Mouse (Mus musculus) T-helper 2 cell (primary cell): ENCODE results near the gene Dennd2a.
"Not testable (repeated sequence)": the region's sequence is repeated elsewhere in the genome, so short reads cannot be mapped to it uniquely, and the experiment has no call there.

Experiments used
- in situ Hi-C: fragments of 300-600 bp; cut with MboI, MseI; formaldehyde crosslinking; loops from one replicate; pipeline ENCODE4 v1.15.1; 2025; ENCODE audit warnings: high pct_unique_total_duplicates

The Dennd2a gene

GRCm38 (mm10) chr6:39420867-39421266, 136.8 kb downstream of the Dennd2a start:
- in situ Hi-C loops, result no loop called here

- in situ Hi-C loops, result no loop called here
Measured at GRCm38 (mm10) chr6:39419851-39420721, 137.6 kb downstream of the Dennd2a start, which contains the start of gene Mkrn1. Gene Mkrn1 (minus strand): TSS chr6:39420462.

- in situ Hi-C loops, result no loop called here
Measured at GRCm38 (mm10) chr6:39419386-39419850, 138.2 kb downstream of the Dennd2a start.

GRCm38 (mm10) chr6:39416654-39417053, 141.0 kb downstream of the Dennd2a start:
- in situ Hi-C loops, result not testable (repeated sequence)

- in situ Hi-C loops, result no loop called here
Measured at GRCm38 (mm10) chr6:39415762-39416161, 141.9 kb downstream of the Dennd2a start.

- in situ Hi-C loops, result no loop called here
Measured at GRCm38 (mm10) chr6:39414106-39414505, 143.6 kb downstream of the Dennd2a start.
